Mouse (Mus musculus): ENCODE measurements around the gene Idh2.

The Idh2 gene

GRCm38 (mm10) chr7:80078792-80079301 is 36.3 kb downstream of the Idh2 start:
- TF ChIP-seq GATA4 (IDR thresholded peaks at IDR 0.05; ENCODE audit: insufficient replicate concordance, low read length): peak; percentile 77; the same call in 1 of the 2 replicates

DNA sequence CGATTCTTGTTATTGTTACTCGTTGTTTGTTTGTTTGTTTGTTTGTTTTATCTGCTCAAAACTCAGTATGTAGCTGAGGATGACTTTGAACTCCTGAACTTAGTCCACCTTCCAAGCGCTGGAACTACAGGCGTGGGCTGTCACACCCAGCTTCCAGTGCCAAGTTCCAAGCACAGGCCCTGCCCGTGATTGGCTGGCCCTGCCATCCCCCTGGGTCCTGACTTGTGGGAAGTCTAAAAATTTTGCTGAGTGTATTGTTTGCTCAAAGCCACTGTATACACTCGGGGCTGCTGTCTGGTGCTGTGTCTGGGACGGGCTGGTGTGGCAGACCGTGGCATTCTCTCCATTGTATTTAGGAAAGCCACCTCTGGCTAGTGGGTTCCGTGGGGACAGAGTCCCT is 37.4 kb downstream of the Idh2 start:
- TF ChIP-seq GATA4 (IDR thresholded peaks at IDR 0.05; ENCODE audit: insufficient replicate concordance, low read length): no peak

DNA sequence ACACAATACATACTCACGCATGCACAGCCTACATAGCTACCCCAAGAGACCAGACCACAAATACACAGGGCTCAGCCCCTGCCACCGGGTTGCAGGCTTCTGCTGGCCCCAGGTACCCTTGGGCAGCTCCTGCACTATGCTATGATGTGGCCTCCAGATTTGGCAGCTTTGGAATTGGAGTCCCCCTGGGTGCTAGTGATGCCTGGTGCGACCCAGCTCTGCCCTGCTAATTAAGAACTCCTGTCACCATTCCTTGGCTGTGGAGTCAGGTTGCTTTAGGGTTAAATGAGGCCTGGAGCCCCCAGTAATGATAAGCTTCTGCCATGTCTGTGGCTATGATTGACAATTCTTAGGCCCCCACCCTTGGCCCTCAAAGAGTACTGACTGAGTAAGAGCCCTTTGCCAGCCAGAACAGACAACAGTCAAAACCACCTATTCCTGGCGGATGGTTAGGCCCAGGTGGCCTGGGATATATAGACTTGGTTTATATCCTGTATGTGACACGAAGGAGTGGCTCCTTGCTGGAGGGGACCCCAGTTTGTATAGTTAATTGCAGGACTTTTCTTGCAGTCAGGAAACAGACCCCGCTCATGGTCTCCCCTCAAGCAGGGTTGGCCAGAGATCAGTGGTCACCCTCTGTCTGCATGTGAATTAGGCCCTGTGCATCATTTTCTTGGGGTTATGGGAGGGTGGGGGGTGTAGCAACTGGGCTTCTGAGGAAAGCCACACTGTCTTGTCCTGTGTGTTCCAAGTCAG is 38.1 kb downstream of the Idh2 start:
- TF ChIP-seq GATA4 (IDR thresholded peaks at IDR 0.05; ENCODE audit: insufficient replicate concordance, low read length): no peak

DNA sequence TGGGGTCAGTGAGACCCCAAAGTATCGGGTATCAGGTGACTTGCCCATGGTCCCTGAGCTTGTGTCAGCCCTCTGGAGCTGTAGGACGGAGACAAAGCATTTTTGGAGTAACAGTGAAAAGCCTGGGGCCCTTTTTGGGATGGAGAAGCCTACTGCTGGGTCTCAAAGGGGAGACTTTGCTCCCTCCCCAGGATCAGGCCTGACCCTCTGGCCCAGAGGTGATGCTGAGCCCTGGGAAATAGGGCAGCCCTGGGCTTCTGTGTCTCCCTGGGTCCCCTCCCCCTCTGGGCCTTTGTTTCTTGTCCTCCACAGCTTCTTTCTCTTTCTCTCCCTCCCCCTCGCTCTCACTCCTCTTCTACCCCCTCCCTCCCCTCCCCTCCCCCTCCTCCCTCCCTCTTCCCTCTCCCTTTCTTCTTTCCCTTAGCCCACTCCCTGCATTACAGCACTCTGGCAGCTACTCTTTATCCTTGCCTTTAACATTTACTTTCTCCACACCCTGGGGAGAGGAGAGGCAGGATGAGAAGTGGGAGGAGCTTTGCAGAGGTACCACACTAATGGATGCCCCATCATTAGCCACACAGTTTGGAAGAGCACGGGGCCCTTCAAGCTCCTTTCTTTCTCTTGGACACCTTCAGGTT is 39.1 kb downstream of the Idh2 start:
- TF ChIP-seq GATA4 (IDR thresholded peaks at IDR 0.05; ENCODE audit: insufficient replicate concordance, low read length): no peak

DNA sequence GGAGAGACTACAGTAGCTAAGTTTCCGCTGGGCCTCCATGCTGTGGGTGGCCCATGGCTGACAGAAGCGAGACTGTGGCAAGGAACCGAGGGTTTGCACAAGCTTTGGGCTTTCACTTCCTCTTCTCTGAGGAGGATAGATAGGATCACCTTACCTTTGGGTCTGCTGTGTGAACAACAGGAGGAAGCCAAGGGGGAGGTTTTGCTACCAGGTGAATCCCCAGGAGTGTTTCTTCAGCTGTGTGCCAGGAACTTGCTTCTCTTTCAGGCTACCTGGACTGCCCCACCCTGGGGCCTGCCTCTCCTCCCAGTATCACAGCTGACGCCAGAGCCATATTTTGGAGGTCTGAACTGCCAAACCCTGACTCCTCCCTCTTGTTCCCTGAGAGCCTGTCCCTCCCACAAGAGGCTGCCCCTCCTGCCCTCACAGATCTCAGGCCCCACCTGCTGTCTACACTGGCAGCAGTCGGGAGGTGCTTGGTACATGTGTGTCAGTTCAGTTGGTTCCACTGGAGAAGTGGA is 40.2 kb downstream of the Idh2 start:
- no peak for TF ChIP-seq GATA4 (IDR thresholded peaks at IDR 0.05; ENCODE audit: insufficient replicate concordance, low read length)

DNA sequence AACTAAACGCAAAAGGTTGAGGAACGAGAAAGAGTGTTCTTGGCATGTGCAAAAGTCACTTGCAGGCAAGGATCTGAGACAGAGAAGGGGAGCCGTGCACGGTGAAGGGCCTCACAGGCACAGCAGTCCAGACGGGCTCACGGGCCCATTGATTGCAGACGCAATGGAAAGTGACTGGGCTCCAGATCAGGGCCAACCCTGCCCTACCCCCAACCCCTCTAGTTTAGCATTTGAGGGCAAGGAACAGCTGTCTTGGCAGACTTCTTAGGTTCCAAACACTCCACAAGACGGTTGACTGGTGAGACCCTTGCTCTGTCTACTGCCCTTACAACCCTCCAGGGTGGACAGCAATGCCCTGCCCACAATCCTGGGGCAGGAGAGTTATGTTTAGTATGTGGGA is 41.7 kb downstream of the Idh2 start:
- no peak for TF ChIP-seq GATA4 (IDR thresholded peaks at IDR 0.05; ENCODE audit: insufficient replicate concordance, low read length)

DNA sequence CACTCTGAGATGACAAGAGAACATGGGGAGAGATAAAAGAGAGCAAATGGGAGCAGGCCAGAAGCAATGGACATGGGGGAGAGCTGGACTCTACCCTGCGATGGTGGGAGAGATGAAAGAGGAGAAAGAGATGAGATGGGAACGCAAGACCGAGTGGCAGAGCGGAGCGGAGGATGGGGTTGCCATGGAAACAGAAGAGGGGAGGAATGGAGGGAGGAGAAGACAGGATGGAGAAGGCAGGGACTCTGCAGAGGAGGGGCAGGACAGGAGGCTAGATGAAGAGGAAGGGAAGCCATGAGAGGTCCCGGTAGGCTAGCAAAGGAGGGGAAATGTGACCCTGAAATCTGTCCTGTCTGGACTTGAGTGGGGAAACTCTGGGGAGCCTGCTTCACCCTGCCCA is 42.9 kb downstream of the Idh2 start:
- no peak for TF ChIP-seq GATA4 (IDR thresholded peaks at IDR 0.05; ENCODE audit: insufficient replicate concordance, low read length)

DNA sequence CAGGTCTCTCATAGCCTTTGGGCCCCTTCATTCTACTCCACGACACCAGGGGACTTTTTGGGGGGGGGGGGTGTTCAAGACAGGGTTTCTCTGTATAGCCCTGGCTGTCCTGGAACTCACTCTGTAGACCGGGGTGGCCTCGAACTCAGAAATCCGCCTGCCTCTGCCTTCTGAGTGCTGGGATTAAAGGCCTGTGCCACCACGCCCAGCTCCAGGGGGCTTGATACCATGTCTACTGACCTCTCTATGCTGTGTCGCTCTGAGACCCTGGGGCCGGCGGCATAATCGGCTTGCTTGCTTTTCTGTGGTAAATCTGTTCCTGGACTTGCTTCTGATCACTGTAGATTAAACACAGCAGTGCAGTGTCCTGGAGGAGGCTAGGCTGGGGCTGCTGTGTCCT is 44.0 kb downstream of the Idh2 start:
- TF ChIP-seq GATA4 (IDR thresholded peaks at IDR 0.05; ENCODE audit: insufficient replicate concordance, low read length): no peak

- TF ChIP-seq GATA4 (IDR thresholded peaks at IDR 0.05; ENCODE audit: insufficient replicate concordance, low read length): no peak
Measured at GRCm38 (mm10) chr7:80069615-80070327, 45.4 kb downstream of the Idh2 start.

DNA sequence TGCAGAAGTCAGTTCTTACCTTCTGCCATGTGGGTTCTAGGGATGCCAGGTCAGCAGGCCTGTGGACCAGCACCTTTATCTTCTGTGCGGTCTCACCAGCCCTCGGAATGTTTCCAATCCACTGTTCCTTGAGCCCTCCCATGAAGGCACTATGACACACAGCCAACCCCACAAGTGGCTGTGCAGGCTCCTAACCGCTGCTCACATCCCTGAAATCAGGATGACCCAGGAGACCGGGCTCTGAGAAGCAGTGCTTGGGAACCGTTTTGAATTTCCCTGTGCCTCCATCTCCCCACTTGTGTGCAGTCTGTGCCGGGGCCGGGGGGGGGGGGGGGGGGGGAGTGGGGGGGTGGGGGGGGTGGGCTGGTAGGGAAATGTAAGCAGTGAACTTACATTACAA is 46.9 kb downstream of the Idh2 start:
- no peak for TF ChIP-seq GATA4 (IDR thresholded peaks at IDR 0.05; ENCODE audit: insufficient replicate concordance, low read length)

GRCm38 (mm10) chr7:80066675-80067455 is 48.3 kb downstream of the Idh2 start:
- TF ChIP-seq GATA4 (IDR thresholded peaks at IDR 0.05; ENCODE audit: insufficient replicate concordance, low read length): no peak

- TF ChIP-seq GATA4 (IDR thresholded peaks at IDR 0.05; ENCODE audit: insufficient replicate concordance, low read length): no peak
Measured at GRCm38 (mm10) chr7:80065250-80065649, 49.9 kb downstream of the Idh2 start.

DNA sequence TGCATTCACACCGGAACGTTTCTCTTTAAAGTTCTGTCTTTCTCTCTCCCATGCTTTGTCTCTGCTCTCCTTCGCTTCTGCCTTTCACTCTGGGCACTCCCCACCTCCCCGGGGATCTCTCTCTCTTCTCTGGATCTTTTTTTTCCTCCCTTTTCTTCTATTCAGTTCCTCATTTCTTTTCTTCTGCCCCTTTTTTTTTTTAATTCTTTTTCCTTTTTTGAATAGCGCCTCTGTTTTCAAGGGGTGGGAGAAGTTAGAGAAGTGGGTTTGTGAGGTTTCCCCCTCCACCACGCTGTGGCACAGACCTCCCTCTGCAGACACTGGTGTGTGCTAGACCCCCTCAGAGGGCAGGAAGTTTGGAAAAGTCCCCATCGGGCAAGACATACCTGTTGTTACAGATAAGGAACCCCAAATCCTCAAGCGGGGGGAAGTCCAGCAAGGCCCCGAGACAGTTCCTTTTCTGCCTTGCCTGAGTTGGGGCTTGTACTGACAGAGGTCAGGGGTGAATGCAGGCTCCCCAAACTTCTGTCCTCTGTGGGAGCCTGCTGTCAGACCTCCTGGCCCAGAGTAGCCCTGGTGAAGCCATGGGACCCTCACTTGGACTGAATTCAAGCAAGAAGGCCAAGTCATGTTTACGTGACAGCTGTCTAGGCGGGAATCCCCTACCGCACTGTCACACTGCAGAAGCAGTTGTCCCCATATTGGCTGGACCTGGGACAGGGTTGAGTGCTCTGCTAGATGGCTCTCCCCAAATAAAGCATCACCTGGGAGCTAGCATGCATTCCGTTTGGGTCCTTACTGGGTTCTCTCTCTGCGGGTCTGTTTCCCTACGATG is 51.1 kb downstream of the Idh2 start:
- no peak for TF ChIP-seq GATA4 (IDR thresholded peaks at IDR 0.05; ENCODE audit: insufficient replicate concordance, low read length)

- TF ChIP-seq GATA4 (IDR thresholded peaks at IDR 0.05; ENCODE audit: insufficient replicate concordance, low read length): no peak
Measured at GRCm38 (mm10) chr7:80063244-80063643, 51.9 kb downstream of the Idh2 start.

All from liver, adult (tissue).